Comparison of ENCODE assay signal across 8 mouse cellular contexts in the genomic region with DNA sequence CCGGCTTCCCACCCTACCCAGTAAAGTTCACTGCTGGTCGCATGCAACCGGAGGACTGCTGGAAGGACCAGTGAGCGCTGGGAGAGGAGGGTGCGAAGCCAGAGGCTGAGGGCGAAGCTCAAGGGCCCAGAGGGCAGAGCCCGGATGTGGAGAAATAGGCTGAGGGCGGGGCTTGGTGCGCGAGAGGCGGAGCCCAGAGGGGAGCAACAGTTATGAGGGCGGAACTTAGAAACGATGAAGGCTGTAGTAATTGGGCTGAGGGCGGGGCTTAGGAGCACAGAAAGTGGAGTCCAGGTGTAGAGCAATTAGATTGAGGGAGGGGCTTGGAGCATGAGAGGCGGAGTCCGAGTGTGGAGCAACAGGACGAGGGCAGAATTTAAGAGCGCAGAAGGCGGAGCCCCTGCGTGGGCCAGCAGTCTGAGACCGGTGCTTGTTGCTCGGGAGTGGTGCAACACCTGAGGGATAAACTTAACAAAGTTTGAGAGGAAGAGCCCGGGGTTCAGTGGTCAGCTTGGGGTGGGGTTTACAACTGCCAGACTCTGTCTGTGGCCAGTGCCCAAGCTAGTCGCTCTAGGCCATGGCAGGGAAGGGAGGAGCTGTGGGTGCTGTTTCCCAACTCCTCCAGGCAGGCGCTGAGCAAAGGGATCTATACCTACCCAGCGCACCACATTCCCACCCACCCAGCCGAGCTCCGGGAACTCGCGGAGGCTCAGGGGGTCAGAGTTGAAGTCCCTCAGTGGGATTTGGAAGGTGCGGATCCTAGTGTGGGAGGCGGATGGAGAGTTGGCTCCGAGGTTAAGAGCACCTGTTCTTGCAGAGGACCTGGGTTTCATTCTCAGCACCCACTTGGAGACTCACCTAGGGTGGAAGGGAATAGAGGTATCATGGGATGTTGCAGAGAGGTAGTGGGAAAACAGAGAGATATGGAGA.
A peak's percentile ranks its signal among the peaks of the same experiment; 100 is the strongest.
DNase-seq lines count a peak whose midpoint lies in the region; ATAC-seq and TF ChIP-seq lines count a peak whose summit lies in the region.

No protein-coding gene starts in this region.

- H3K4me1 ChIP-seq in CH12.LX (ENCODE audit: control insufficient read depth in 1 of 2, insufficient read depth in 2 of 2) = no peaks in the 10 kb centered on the region
- H3K4me1 ChIP-seq in embryonic facial prominence, embryonic 11.5 days (ENCODE audit: control insufficient read depth, insufficient read depth, low read length) = no peaks in the 10 kb centered on the region
- 0 out of 2 replicates have a peak, but pooled peaks cover 3% of the 10 kb centered on the region for H3K4me1 ChIP-seq in heart, embryonic 10.5 days
- no peaks in the 10 kb centered on the region for H3K4me1 ChIP-seq in lung, embryonic 15.5 days
- H3K4me1 ChIP-seq in neural tube, embryonic 15.5 days = no peaks in the 10 kb centered on the region

- dilution Hi-C loops in CH12.LX (cut with MboI; ENCODE audit: extremely low pct_ligation_motif_present, extremely low pct_unique_long_range_greater_than_20kb, low sequenced_read_pairs) = no loop called here

- no peak for TF ChIP-seq EP300 in CH12.LX (IDR thresholded peaks at IDR 0.05; ENCODE audit: low read length)

- H3K36me3 ChIP-seq in CH12.LX (replicated peaks in 1 of 2; ENCODE audit: control insufficient read depth in 1 of 2, insufficient read depth in 1 of 2, low read length in 1 of 2) = no peaks in the 10 kb centered on the region
- H3K36me3 ChIP-seq in embryonic facial prominence, embryonic 11.5 days (replicated peaks; ENCODE audit: control insufficient read depth, insufficient read depth, low read depth, low read length) = no peaks in the 10 kb centered on the region
- H3K36me3 ChIP-seq in heart, embryonic 10.5 days = no peaks in the 10 kb centered on the region
- H3K36me3 ChIP-seq in lung, embryonic 15.5 days = no peaks in the 10 kb centered on the region
- no peaks in the 10 kb centered on the region for H3K36me3 ChIP-seq in neural tube, embryonic 15.5 days

- no peaks in the 10 kb centered on the region for H3K27me3 ChIP-seq in CH12.LX (replicated peaks)
- H3K27me3 ChIP-seq in embryonic facial prominence, embryonic 11.5 days (ENCODE audit: control insufficient read depth, insufficient read depth, low read length) = no peaks in the 10 kb centered on the region
- peaks cover 8% of the 10 kb centered on the region for H3K27me3 ChIP-seq in heart, embryonic 10.5 days (ENCODE audit: insufficient read depth, poor library complexity, severe bottlenecking)
- H3K27me3 ChIP-seq in lung, embryonic 15.5 days = no peaks in the 10 kb centered on the region
- H3K27me3 ChIP-seq in neural tube, embryonic 15.5 days (replicated peaks) = no peaks in the 10 kb centered on the region

- in situ Hi-C loops in CH12.LX (cut with MboI; ENCODE audit: low pct_ligation_motif_present, low pct_unique_long_range_greater_than_20kb, low sequenced_read_pairs) = no loop called here

- no peak overlapping the region for H3K9ac ChIP-seq in CH12.LX (ENCODE audit: insufficient read depth, low read depth)
- no peak overlapping the region for H3K9ac ChIP-seq in embryonic facial prominence, embryonic 11.5 days (replicated peaks; ENCODE audit: low read length)
- H3K9ac ChIP-seq in lung, embryonic 15.5 days = no peak overlapping the region
- no peak overlapping the region for H3K9ac ChIP-seq in neural tube, embryonic 15.5 days (replicated peaks)

- H3K4me3 ChIP-seq in CH12.LX (replicated peaks in 1 of 3; ENCODE audit: low read depth in 2 of 3, low read length in 2 of 3, poor library complexity in 1 of 3) = no peak overlapping the region
- no peak overlapping the region for H3K4me3 ChIP-seq in embryonic facial prominence, embryonic 11.5 days (ENCODE audit: low read depth, low read length)
- peak overlapping the region; percentile 38 for H3K4me3 ChIP-seq in heart, embryonic 10.5 days
- peak overlapping the region; percentile 1 for H3K4me3 ChIP-seq in lung, embryonic 15.5 days
- H3K4me3 ChIP-seq in neural tube, embryonic 15.5 days (replicated peaks) = peak overlapping the region; percentile 4

- H3K4me2 ChIP-seq in CH12.LX (ENCODE audit: insufficient read depth, low read depth, poor library complexity, severe bottlenecking) = no peak overlapping the region
- H3K4me2 ChIP-seq in embryonic facial prominence, embryonic 11.5 days (ENCODE audit: low read depth, low read length) = peak overlapping the region; percentile 17; the same call in 1 of the 2 replicates
- peak overlapping the region; percentile 28 for H3K4me2 ChIP-seq in lung, embryonic 15.5 days
- peak overlapping the region; percentile 47 for H3K4me2 ChIP-seq in neural tube, embryonic 15.5 days

- no peak for TF ChIP-seq RAD21 in CH12.LX (IDR thresholded peaks at IDR 0.05; ENCODE audit: low read depth, low read length)

- H3K9me3 ChIP-seq in CH12.LX (replicated peaks; ENCODE audit: low read length) = no peaks in the 10 kb centered on the region
- H3K9me3 ChIP-seq in embryonic facial prominence, embryonic 11.5 days (replicated peaks; ENCODE audit: control insufficient read depth, low read length) = peaks cover 16% of the 10 kb centered on the region
- H3K9me3 ChIP-seq in heart, embryonic 10.5 days = peaks cover 21% of the 10 kb centered on the region
- peaks cover 8% of the 10 kb centered on the region for H3K9me3 ChIP-seq in lung, embryonic 15.5 days
- H3K9me3 ChIP-seq in neural tube, embryonic 15.5 days (replicated peaks) = peaks cover 23% of the 10 kb centered on the region

- no peaks in the 10 kb centered on the region for H3K79me2 ChIP-seq in CH12.LX (replicated peaks; ENCODE audit: control insufficient read depth, extremely low read depth, insufficient read depth, poor library complexity, severe bottlenecking)

- no peak for TF ChIP-seq POLR2A in CH12.LX (IDR thresholded peaks at IDR 0.05; ENCODE audit: low read depth, low read length)

- TF ChIP-seq CTCF in CH12.LX (conservative IDR thresholded peaks at IDR 0.05 in 1 of 2, IDR thresholded peaks at IDR 0.05 in 1 of 2; ENCODE audit: low read depth in 2 of 2, low read length in 2 of 2) = no peak

- DNase-seq in CH12.LX (ENCODE audit: extremely low read depth) = peak; percentile 15
- peak; percentile 84 to 85 for DNase-seq in adrenal gland, postnatal 36 days
- peak; percentile 17 for DNase-seq in embryonic facial prominence, embryonic 11.5 days (ENCODE audit: low spot score)
- DNase-seq in heart, embryonic 10.5 days (ENCODE audit: low spot score) = peak; percentile 87
- DNase-seq in kidney, adult 8-10 months = peak; percentile 72 to 73
- peak; percentile 80 to 84 for DNase-seq in urinary bladder, adult 18-20 months (ENCODE audit: low spot score in 2 of 2)

- 45% methylated on average over 33 of the region's 33 CpGs for WGBS in embryonic facial prominence, embryonic 11.5 days
- WGBS in heart, embryonic 10.5 days = 33% methylated on average over 33 of the region's 33 CpGs
- 41% methylated on average over 33 of the region's 33 CpGs for WGBS in lung, embryonic 15.5 days
- WGBS in neural tube, embryonic 15.5 days = 47% methylated on average over 33 of the region's 33 CpGs

- no peak overlapping the region for H3K27ac ChIP-seq in CH12.LX (ENCODE audit: insufficient read depth, low read depth)
- no peak overlapping the region for H3K27ac ChIP-seq in embryonic facial prominence, embryonic 11.5 days (replicated peaks; ENCODE audit: low read depth, low read length)
- no peak overlapping the region for H3K27ac ChIP-seq in heart, embryonic 10.5 days
- no peak overlapping the region for H3K27ac ChIP-seq in lung, embryonic 15.5 days
- H3K27ac ChIP-seq in neural tube, embryonic 15.5 days (replicated peaks) = no peak overlapping the region

- peak; percentile 82 for ATAC-seq in embryonic facial prominence, embryonic 11.5 days (replicated peaks; ENCODE audit: insufficient number of reproducible peaks, low FRiP score, low TSS enrichment, low read depth)
- ATAC-seq in lung, embryonic 15.5 days (ENCODE audit: borderline replicate concordance, extremely low read depth, low FRiP score, low TSS enrichment) = peak; percentile 85
- ATAC-seq in neural tube, embryonic 15.5 days (ENCODE audit: low FRiP score) = peak; percentile 84

TF ChIP-seq in CH12.LX, 34 proteins besides CTCF, POLR2A, EP300 and RAD21:
- TF ChIP-seq ZNF384 (IDR thresholded peaks at IDR 0.05; ENCODE audit: low read depth, low read length) (no peak), JUND (conservative IDR thresholded peaks at IDR 0.05; ENCODE audit: low read depth, low read length) (no peak), ETS1 (conservative IDR thresholded peaks at IDR 0.05; ENCODE audit: low read depth, low read length) (no peak), MYC (IDR thresholded peaks at IDR 0.05; ENCODE audit: low read depth, low read length) (no peak), RCOR1 (conservative IDR thresholded peaks at IDR 0.05; ENCODE audit: low read depth, low read length) (no peak), PAX5 (IDR thresholded peaks at IDR 0.05; ENCODE audit: low read length) (no peak), TBP (conservative IDR thresholded peaks at IDR 0.05; ENCODE audit: low read depth, low read length) (no peak), GABPA (IDR thresholded peaks at IDR 0.05; ENCODE audit: insufficient replicate concordance, low read depth, low read length) (no peak)

Comparison
In these comparisons a context has a peak if more than half of its experiments do, and no peak if none do; other contexts are left out.
1. DNase-seq: peak in every context shown above with its lines; median percentile 87 in heart, embryonic 10.5 days; 84 in adrenal gland, postnatal 36 days; 82 in urinary bladder, adult 18-20 months; 72 in kidney, adult 8-10 months; 17 in embryonic facial prominence, embryonic 11.5 days; 15 in CH12.LX.
2. H3K4me3 ChIP-seq: peak in heart, embryonic 10.5 days (single experiment), lung, embryonic 15.5 days (single experiment) and neural tube, embryonic 15.5 days (single experiment); none in CH12.LX (0 of 3) and embryonic facial prominence, embryonic 11.5 days (single experiment).
3. Peak in every context shown above with its lines, with median percentiles within 50 percentile points of each other: ATAC-seq.